Mouse (Mus musculus) cerebellum, adult 8-10 months (tissue): Measurements from ENCODE around the gene Atl3.
A peak's percentile ranks its signal among the peaks of the same experiment; 100 is the strongest.

ENCODE experiments used
- DNase-seq: peaks from one replicate; pipeline ENCODE4 v3.0.0; 2022

The Atl3 gene

DNA sequence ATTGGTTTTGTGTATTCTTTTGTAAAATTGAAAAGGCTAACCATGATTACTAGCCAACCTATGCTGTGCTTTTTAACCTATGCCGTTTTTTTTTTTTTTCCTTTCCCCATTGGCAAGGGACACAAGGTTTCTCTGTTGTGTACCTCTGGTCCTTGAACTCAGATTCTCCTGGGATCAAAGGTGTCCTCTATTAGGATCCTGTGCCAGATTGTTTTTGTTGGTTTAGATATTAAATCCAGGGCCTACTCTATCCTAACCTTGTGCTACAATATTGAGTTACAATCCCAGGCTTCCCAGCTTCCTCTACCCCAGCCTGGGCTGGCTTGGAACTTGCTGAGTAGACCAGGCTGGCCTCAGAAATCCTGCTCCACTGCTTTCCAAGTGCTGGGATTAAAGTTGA lies 6.9 kb downstream of the Atl3 start:
- no peak for DNase-seq

DNA sequence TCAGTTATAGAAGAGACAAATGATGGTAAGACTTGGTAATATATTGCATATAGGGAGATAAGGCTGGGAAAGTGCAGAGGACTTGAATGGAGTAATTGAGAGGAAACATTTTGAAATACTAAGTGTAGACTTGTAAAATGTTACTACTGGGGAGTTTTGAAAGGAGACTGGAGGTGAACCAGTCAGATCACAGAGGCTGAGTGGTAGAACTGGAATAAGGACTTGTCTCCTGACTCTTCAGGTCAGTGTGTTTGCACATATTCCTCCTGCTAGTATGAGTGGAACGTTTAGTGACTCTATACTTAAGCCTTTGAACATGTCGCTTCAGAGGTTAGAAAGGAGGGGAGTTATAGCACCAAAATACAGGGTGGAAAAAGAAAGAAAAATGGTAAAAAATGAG lies 8.6 kb downstream of the Atl3 start:
- DNase-seq: no peak

DNA sequence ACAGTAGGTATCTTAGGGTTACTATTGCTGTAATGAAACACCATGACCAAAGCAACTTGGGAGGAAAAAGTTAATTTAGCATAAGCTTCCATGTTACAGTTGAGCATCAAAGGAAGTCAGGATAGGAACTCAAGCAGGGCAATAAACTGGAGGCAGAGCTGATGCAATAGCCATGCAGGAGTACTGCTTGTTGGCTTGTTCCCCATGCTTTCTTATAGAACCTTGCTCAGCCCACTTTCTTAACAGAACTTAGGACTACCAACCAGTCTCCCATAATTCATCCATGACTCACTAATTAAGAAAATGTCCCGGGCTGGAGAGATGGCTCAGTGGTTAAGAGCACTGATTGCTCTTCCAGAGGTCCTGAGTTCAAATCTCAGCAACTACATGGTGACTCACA lies 12.5 kb downstream of the Atl3 start:
- no peak for DNase-seq

- no peak for DNase-seq
Measured at GRCm38 (mm10) chr19:7508026-7508425, 14.2 kb downstream of the Atl3 start.

DNA sequence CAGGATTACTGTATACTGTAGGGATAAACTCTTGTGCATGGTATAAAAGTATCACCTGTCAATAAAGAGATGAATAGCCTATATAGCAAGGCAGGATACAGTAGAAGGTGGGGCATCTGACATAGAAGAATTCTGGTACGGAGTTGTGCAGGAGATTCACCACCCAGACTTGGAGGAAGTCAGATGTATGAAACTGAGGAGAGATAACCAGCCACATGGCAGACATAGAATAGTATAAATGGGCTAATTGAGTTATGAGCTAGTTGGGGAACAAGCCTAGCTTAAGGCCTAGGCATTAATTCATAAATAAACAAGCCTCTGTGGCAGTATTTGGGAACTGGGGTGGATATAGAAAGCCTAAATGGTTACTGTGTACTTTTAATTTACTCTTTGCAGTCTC lies 22.6 kb downstream of the Atl3 start:
- DNase-seq: no peak

- no peak for DNase-seq
Measured at GRCm38 (mm10) chr19:7521619-7522018, 27.8 kb downstream of the Atl3 start.

- no peak for DNase-seq
Measured at GRCm38 (mm10) chr19:7522856-7523255, 29.0 kb downstream of the Atl3 start.

DNA sequence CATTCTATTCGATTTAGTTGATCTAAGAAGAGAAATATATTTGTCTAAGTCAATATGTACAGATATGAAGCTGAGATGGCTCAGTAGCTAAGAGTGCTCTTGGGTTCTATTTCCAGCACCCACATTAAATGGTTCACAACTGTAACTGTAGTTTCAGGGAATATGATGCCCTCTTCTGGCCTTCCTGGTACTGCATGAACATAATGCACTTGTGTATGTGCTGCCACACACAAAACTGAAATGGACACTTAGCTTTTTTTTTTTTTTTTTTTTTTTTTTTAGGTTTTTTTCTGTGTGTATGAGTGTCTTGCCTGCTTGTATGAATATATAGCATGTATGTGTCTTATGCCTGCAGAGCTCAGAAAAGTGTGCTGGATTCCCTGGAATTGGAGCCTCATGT lies 29.5 kb downstream of the Atl3 start:
- no peak for DNase-seq

DNA sequence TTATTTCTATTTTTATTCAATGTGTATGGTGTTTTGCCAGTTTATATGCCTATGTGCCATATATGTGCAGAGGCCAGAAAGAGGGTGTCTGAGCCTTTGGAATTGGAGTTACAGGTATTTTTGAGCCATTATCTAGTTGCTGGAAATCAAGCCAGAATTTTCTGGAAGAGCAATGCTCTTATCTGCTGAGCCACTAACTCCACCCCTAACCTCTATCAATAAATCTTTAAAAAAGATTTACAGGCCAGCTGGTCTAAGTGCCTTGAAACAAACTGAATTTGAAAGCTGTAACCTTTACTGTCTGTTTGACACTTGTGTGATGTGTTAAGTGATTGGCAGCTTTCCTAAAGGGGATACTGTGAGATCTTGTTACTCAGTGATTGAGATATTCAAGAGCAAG lies 29.9 kb downstream of the Atl3 start:
- no peak for DNase-seq

DNA sequence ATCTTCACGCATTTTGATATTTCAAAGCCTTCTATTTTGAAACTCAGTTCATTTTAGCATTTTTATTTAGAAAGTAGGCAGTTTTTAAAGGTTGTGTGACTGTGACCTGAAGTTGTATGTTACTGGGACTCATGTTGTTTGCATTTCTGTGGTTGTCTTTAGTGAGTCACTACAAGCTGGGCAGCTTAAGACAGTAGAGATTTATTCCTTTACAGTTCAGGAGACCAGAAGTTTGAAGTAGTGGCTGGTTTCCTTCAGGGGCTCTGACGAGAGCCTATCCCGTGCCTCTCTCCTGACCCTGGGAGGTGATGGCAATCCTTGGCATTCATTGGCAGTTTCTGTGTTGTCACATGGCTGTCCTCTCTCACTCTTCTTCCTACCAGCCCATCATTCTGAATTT lies 31.0 kb downstream of the Atl3 start:
- DNase-seq: no peak

- peak; percentile 35 for DNase-seq
Measured at GRCm38 (mm10) chr19:7528639-7529428, 35.0 kb downstream of the Atl3 start.

GRCm38 (mm10) chr19:7531906-7532305 lies 38.1 kb downstream of the Atl3 start:
- no peak for DNase-seq

GRCm38 (mm10) chr19:7533891-7534290 lies 40.1 kb downstream of the Atl3 start:
- peak; percentile 9 for DNase-seq

DNA sequence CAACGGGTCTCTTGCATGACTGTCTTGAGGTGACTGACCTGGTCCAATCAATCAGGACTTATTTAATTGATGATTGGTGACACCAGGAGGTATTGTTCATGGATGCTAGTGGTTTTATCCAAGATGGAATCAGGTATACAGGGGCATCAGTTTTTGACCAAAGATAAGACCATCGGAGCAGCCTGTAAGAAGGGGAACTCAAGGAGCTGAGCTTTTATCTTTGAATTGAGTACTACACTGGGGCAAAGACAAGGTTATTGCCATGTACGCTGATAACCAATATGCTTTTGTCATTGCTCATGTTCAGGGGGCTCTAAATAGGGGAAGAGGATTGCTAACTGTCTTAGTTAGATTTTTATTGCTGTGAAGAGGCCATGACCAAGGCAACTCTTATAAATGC lies 55.1 kb downstream of the Atl3 start:
- no peak for DNase-seq

DNA sequence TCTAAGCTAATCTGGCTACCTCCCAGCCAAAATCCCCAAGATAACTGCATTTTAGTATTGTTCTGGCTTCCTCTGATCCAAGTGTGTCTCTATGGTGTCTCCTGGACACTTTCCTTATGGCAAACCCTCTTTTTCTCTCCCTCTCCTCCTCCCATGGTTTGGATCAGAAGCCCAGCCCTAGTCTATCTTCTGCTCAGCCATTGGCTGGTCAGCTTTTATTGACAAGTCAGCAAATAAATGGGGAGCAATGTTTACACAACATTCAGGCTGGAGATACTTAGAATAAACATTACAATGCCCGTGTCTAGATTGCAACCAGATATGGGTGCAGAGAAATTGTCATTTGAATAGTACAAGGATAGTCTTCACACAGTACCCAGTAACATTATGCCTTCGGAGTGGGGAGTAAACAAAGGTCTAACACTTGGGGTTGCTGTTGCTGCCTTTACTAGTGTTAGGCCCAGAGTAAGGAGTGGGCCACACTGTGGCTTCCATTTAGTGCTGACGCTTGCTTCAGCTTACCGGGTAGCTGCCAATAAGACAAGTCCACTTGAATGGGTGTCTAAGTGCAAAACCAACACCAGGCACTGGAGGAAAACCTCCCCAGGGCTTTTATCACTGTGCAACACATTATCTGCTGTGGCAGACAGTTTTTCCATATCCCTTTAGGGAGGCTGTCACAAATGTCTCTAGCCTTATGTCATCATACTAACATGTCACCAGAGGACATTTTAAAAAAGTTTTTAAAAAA lies 57.9 kb downstream of the Atl3 start:
- no peak for DNase-seq

GRCm38 (mm10) chr19:7552301-7552673 lies 58.4 kb downstream of the Atl3 start:
- DNase-seq: no peak

GRCm38 (mm10) chr19:7553441-7553840 lies 59.6 kb downstream of the Atl3 start:
- no peak for DNase-seq

DNA sequence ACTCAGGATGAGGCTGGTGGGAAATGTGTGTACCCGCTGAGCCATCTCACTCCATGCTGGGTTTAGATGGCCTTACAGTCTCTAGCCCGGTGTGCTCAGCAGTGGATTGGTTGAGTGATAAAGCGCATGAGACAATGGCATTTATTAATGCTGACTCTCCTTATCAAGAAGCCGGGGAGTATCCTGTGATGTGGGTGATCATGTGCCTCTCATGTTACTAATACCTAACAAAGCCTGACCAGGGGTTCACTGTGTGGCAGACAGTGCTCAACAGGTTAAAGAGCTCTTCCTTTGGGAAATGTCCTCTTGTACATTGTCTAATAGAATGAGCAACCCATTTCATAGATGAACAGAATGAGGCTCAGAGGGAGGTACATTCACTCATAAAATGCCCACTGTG lies 61.0 kb downstream of the Atl3 start:
- no peak for DNase-seq

DNA sequence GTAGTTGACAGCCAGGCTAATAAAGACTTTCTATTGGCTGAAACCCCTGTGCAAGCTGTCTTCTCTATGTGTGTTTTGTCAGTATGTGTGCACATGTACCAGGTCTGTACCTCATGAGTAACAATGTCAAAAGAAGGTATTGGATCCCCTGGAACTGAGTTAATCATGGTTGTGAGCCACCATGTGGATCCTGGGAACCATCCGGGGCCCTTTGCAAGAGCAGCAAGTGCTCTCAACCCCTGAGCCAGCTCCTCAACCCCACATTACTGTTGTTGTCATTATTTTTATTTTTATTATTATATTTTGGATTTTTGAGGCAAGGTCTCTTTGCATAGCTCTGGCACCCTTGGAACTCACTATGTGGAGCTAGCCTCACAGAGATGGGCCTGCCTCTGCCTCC lies 62.8 kb downstream of the Atl3 start:
- no peak for DNase-seq

DNA sequence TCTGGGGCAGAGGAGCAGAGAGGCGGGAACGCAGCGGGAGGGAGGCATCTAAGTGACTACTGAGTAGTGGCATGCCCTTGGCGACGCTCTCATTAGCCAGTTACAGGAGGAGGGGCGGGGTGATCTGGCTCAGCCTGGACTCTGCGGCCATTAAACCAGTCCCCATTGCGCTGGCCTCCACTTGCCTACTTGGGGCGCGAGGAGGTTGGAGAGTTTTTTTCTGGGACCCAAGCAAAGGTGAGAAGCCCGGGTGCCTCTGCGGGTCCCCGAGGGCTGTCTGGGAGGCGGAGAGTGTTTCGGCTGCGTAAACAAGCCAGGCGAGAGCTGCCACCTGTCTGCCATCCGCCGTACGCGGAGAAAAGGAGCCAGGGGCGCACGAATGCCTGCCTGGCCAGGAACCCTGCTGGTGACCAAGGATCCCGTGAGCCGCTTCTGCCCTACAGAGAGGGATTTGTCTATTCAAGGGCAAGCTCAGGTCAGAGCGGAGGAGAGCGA lies 63.5 kb downstream of the Atl3 start, which contains the start of gene Pla2g16:
TSS of gene Pla2g16 (plus strand) at position 132 of the 495 bp plus-strand sequence.
- peak; percentile 7 for DNase-seq

- no peak for DNase-seq
Measured at GRCm38 (mm10) chr19:7557844-7558243, 64.0 kb downstream of the Atl3 start.

DNA sequence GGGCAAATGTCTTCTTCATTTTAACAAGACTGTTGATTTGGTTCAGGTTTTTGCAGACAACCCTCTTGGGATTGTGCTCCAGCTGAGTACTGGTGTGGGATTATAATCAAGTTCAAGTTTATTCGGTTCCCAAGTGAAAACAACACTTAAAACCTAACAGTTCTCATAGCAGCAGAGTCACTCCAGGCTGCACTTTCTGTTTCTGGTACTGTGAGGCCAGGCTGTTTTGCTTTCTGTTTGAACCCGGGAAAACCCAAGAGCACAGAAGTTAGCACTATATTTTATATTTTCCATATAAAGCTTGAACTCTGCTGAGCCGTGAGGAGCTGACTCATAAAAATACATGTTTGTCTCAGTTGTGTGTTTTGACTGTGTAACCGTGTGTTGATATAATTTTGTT lies 64.8 kb downstream of the Atl3 start:
- DNase-seq: no peak

GRCm38 (mm10) chr19:7559986-7560385 lies 66.1 kb downstream of the Atl3 start:
- DNase-seq: no peak

- DNase-seq: no peak
Measured at GRCm38 (mm10) chr19:7561456-7561855, 67.6 kb downstream of the Atl3 start.
